Mouse (Mus musculus) megakaryocyte, embryonic 14.5 days (primary cell): ENCODE results near the gene Setd1a.

Source experiments
- FLI1 ChIP-seq: IDR thresholded peaks from 2 replicates; pipeline ENCODE4 v1.6.1; 2012; ENCODE audit warnings: low read length, inconsistent platforms, mixed read lengths
- GATA1 ChIP-seq: IDR thresholded peaks from 3 replicates; pipeline ENCODE4 v1.6.1; 2012; ENCODE audit warnings: mixed read lengths, low read length, inconsistent platforms, borderline replicate concordance

DNA sequence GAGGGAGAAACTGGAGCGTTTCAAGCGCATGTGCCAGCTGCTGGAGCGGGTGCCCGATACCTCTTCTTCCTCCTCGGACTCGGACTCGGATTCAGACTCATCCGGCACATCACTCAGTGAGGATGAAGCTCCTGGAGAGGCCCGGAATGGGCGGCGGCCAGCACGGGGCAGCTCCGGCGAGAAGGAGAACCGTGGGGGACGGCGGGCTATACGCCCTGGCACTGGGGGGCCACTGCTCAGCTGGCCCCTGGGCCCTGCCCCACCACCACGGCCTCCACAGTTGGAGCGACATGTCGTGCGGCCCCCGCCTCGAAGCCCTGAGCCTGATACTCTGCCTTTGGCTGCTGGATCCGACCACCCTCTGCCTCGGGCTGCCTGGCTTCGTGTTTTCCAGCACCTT lies 24.4 kb upstream of the Setd1a start:
- TF ChIP-seq GATA1: no peak
- TF ChIP-seq FLI1: no peak
